Mouse (Mus musculus): ENCODE measurements at regions not wholly inside any gene's neighbourhood (a gene's known extent, or its start where the extent isn't known, plus 50 kb on each side); places are given as distances from the start of the nearest gene placed in this dataset.

- TF ChIP-seq CTCF (IDR thresholded peaks at IDR 0.05; ENCODE audit: borderline replicate concordance, extremely low read depth, insufficient read depth, insufficient read length) (no peak), POLR2A (IDR thresholded peaks at IDR 0.05; ENCODE audit: borderline replicate concordance, extremely low read depth, insufficient read depth, insufficient read length, poor library complexity, severe bottlenecking) (no peak)
Measured at GRCm38 (mm10) chr11:71440392-71440791, 209.9 kb upstream of the Nlrp1b start.

Data from brain, embryonic 14.5 days (tissue).